Mouse (Mus musculus) kidney, adult 2 months (tissue): ENCODE results near the gene Rab27a. TPM values are rescaled to one million over a fixed set of nuclear protein-coding genes. Genes with fewer than 3 reads are reported as not detected.
A peak's percentile ranks its signal among the peaks of the same experiment; 100 is the strongest.

Source experiments
- DNase-seq: peaks from one replicate; pipeline ENCODE4 v3.0.0; 2021
- H3K27ac ChIP-seq: fragments of 200-500 bp; 2 replicates; pipeline ENCODE4 v1.5.1; 2012; ENCODE audit warnings: low read depth, low read length, control low read depth, inconsistent platforms; ENCODE audit not compliant: insufficient read depth
- H3K27me3 ChIP-seq: fragments of 200-500 bp; replicated peaks from 2 replicates; pipeline ENCODE4 v1.6.1; 2012; ENCODE audit warnings: mild to moderate bottlenecking, moderate library complexity, low read length, inconsistent platforms; ENCODE audit not compliant: control insufficient read depth, insufficient read depth
- H3K36me3 ChIP-seq: fragments of 200-500 bp; 2 replicates; pipeline ENCODE4 v1.6.1; 2012; ENCODE audit warnings: mild to moderate bottlenecking, moderate library complexity, low read length, inconsistent platforms; ENCODE audit not compliant: control insufficient read depth, insufficient read depth
- H3K4me1 ChIP-seq: fragments of 200-500 bp; 2 replicates; pipeline ENCODE4 v1.6.1; 2011; ENCODE audit warnings: low read length; ENCODE audit not compliant: control insufficient read depth, insufficient read depth
- H3K4me3 ChIP-seq: fragments of 200-500 bp; 2 replicates; pipeline ENCODE4 v1.5.1; 2011; ENCODE audit warnings: mild to moderate bottlenecking, low read depth, low read length, control low read depth; ENCODE audit not compliant: insufficient read depth
- CTCF ChIP-seq: fragments of 200-500 bp; conservative IDR thresholded peaks from 2 replicates; pipeline ENCODE4 v1.5.1; 2011; ENCODE audit warnings: low read depth, mild to moderate bottlenecking, control low read depth, low read length, moderate library complexity, mixed read lengths; ENCODE audit not compliant: insufficient read depth, insufficient read length
- POLR2A ChIP-seq: fragments of 200-500 bp; IDR thresholded peaks from one replicate; pipeline ENCODE4 v1.6.1; 2011; ENCODE audit warnings: low read depth, low read length, control low read depth
- WGBS: fragments of 180-500 bp; shearing (Covaris S2); methylation state at CpG from one replicate; pipeline ENCODE4 v1.1.7; 2018; 5-methylcytosine and 5-hydroxymethylcytosine counted together
- polyA plus RNA-seq: library from polyadenylated mRNA; depleted of rRNA; stranded (reverse); fragments of >200 nt; gene quantifications from 2 replicates; pipeline ENCODE4 v1.2.3, GENCODE M21; 2012

The Rab27a gene
- polyA plus RNA-seq, 1 experiment = 9.4 TPM

- TF ChIP-seq CTCF = no peak
- no peak for TF ChIP-seq POLR2A
- WGBS = 54% methylated on average over 17 of the region's 17 CpGs
- DNase-seq = no peak
- H3K4me3 ChIP-seq = no peak overlapping the region
- H3K27me3 ChIP-seq = no peaks in the 10 kb centered on the region
- peaks cover 2% of the 10 kb centered on the region; the same call in 1 of the 2 replicates for H3K36me3 ChIP-seq
- no peak overlapping the region for H3K27ac ChIP-seq
- H3K4me1 ChIP-seq = no peaks in the 10 kb centered on the region
These were observed 18.6 kb upstream of the Rab27a start for GRCm38 (mm10) chr9:73025818-73026636.

DNA sequence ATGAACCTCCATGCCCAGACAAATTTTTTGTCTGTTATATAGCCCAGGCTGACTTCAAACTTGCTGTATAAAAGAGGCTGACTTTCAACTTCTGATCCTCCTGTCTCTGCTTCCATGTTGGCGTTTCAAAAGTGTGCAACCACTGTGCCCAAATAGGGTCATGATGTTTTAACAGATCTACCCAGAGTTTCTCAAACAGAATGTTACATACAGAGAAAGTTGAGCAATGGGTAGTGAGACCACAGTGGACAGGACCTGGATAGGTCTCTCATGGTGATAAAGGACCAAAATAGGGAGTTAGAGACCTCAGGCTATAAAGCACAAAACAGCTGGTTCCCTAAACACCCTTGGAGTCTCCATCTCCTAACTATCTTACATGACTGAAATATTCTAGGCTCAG is 14.2 kb upstream of the Rab27a start:
- no peak overlapping the region for H3K27ac ChIP-seq
- TF ChIP-seq CTCF (no peak), POLR2A (no peak)
- no peak overlapping the region for H3K4me3 ChIP-seq
- WGBS = 82% methylated on average over 1 of the region's 1 CpGs
- H3K36me3 ChIP-seq = peaks cover 2% of the 10 kb centered on the region; the same call in 1 of the 2 replicates
- no peaks in the 10 kb centered on the region for H3K27me3 ChIP-seq
- no peaks in the 10 kb centered on the region for H3K4me1 ChIP-seq
- DNase-seq = no peak

GRCm38 (mm10) chr9:73031421-73031820 is 13.2 kb upstream of the Rab27a start:
- Histone ChIP-seq H3K4me3 (no peak overlapping the region), H3K27ac (no peak overlapping the region), H3K4me1 (no peaks in the 10 kb centered on the region), H3K36me3 (peaks cover 2% of the 10 kb centered on the region; the same call in 1 of the 2 replicates), H3K27me3 (no peaks in the 10 kb centered on the region)
- no peak for DNase-seq
- TF ChIP-seq CTCF (no peak), POLR2A (no peak)
- WGBS = 74% methylated on average over 4 of the region's 4 CpGs

DNA sequence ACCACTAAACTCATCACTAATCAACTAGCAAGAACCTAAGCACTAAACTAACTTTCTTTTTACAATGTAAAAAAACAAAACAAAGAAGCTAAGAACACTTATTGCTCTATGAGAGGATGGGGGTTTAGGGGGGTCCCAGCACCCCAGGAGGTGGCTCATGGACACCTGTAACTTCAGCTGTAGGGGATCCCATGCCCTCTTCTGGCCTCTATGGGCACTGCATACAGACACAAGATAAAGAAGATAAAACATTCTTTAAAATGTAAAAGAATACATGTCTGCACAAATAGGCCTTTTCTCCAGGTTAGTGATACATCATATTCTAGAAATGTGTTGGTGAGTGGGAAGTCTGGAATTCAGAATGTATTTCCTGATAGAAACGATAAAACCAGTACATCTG is 11.2 kb upstream of the Rab27a start:
- no peaks in the 10 kb centered on the region for H3K4me1 ChIP-seq
- 95% methylated on average over 1 of the region's 1 CpGs for WGBS
- no peak for TF ChIP-seq CTCF
- no peak for TF ChIP-seq POLR2A
- H3K4me3 ChIP-seq = no peak overlapping the region
- no peaks in the 10 kb centered on the region for H3K27me3 ChIP-seq
- no peak overlapping the region for H3K27ac ChIP-seq
- H3K36me3 ChIP-seq = no peaks in the 10 kb centered on the region
- DNase-seq = no peak

- Histone ChIP-seq H3K4me1 (peaks cover 3% of the 10 kb centered on the region; the same call in 1 of the 2 replicates), H3K4me3 (peak overlapping the region; percentile 97), H3K36me3 (no peaks in the 10 kb centered on the region), H3K27ac (peak overlapping the region; percentile 72), H3K27me3 (no peaks in the 10 kb centered on the region)
- TF ChIP-seq POLR2A (peak; percentile 34), CTCF (no peak)
- WGBS = 1% methylated on average over 49 of the region's 49 CpGs
- DNase-seq = peak; percentile 97
These were observed 5.3 kb upstream of the Rab27a start for GRCm38 (mm10) chr9:73039222-73039945.

- peak within 1 kb of the TSS; percentile 72 for H3K27ac ChIP-seq
- 25% methylated on average over 6 of the region's 6 CpGs for WGBS
- DNase-seq = no peak
These were observed 4.6 kb upstream of the Rab27a start, which contains the start of gene Pigb for GRCm38 (mm10) chr9:73040080-73040479. Gene Pigb (minus strand): TSS chr9:73040378.

GRCm38 (mm10) chr9:73045204-73045603 is 550 bp downstream of the Rab27a start:
- TF ChIP-seq CTCF (no peak), POLR2A (no peak)
- 12% methylated on average over 7 of the region's 7 CpGs for WGBS
- DNase-seq = no peak

More at GRCm38 (mm10) chr9:73040080-73040479, 4.6 kb upstream of the Rab27a start, which contains the start of gene Pigb:
- no peaks in the 10 kb centered on the region for H3K27me3 ChIP-seq
- H3K4me3 ChIP-seq = peak within 1 kb of the TSS; percentile 97
- TF ChIP-seq CTCF = no peak
- TF ChIP-seq POLR2A = no peak
- H3K4me1 ChIP-seq = peaks cover 3% of the 10 kb centered on the region; the same call in 1 of the 2 replicates
- H3K36me3 ChIP-seq = no peaks in the 10 kb centered on the region

More at GRCm38 (mm10) chr9:73045204-73045603, 550 bp downstream of the Rab27a start:
- H3K4me1 ChIP-seq = peaks cover under 1% of the 10 kb centered on the region; the same call in 1 of the 2 replicates
- peak overlapping the region; percentile 13; the same call in 1 of the 2 replicates for H3K27ac ChIP-seq
- no peaks in the 10 kb centered on the region for H3K36me3 ChIP-seq
- H3K4me3 ChIP-seq = peak overlapping the region; percentile 63
- no peaks in the 10 kb centered on the region for H3K27me3 ChIP-seq
